Mouse (Mus musculus) liver, postnatal 0 days (tissue): ENCODE data around the gene Dst. TPM values are rescaled to one million over a fixed set of nuclear protein-coding genes. Genes with fewer than 3 reads are reported as not detected.

Experiments
- ATAC-seq: fragments of 200-750 bp; cut with Nextera tagmentation; 2 replicates; pipeline ENCODE4 v1.8.0; 2017; ENCODE audit warnings: mild to moderate bottlenecking, moderate library complexity
- DNase-seq: peaks from one replicate; pipeline ENCODE4 v3.0.0-alpha.2; 2016
- H3K27ac ChIP-seq: fragments of 300-500 bp; sonication (generic); 2 replicates; pipeline ENCODE4 v1.5.1; 2014; ENCODE audit warnings: antibody characterized with exemption, moderate library complexity, mild to moderate bottlenecking, low read depth
- H3K27me3 ChIP-seq: fragments of 300-500 bp; sonication (generic); 2 replicates; pipeline ENCODE4 v1.6.1; 2014; ENCODE audit warnings: low read length, control low read depth, mixed read lengths; ENCODE audit not compliant: insufficient read depth
- H3K36me3 ChIP-seq: fragments of 300-500 bp; sonication (generic); replicated peaks from 2 replicates; pipeline ENCODE4 v1.6.1; 2014; ENCODE audit warnings: mild to moderate bottlenecking, control low read depth, low read length, moderate library complexity, mixed read lengths; ENCODE audit not compliant: insufficient read depth
- H3K4me1 ChIP-seq: fragments of 300-500 bp; sonication (generic); 2 replicates; pipeline ENCODE4 v1.6.1; 2014; ENCODE audit warnings: antibody characterized with exemption, mild to moderate bottlenecking, control low read depth; ENCODE audit not compliant: insufficient read depth
- H3K4me2 ChIP-seq: fragments of 300-500 bp; sonication (generic); 2 replicates; pipeline ENCODE4 v1.6.1; 2014; ENCODE audit warnings: low read depth, mild to moderate bottlenecking, low read length, moderate library complexity, mixed read lengths
- H3K4me3 ChIP-seq: fragments of 300-500 bp; sonication (generic); 2 replicates; pipeline ENCODE4 v1.5.1; 2014; ENCODE audit warnings: low read depth, low read length
- H3K9ac ChIP-seq: fragments of 300-500 bp; sonication (generic); replicated peaks from 2 replicates; pipeline ENCODE4 v1.6.1; 2014; ENCODE audit warnings: mild to moderate bottlenecking, moderate library complexity
- H3K9me3 ChIP-seq: fragments of 300-500 bp; sonication (generic); 2 replicates; pipeline ENCODE4 v1.6.1; 2016; ENCODE audit warnings: mild to moderate bottlenecking, control low read depth, low read length, mixed read lengths
- CTCF ChIP-seq: sonication (generic); IDR thresholded peaks from 2 replicates; pipeline ENCODE4 v1.5.1; 2016; ENCODE audit warnings: antibody characterized with exemption, low read depth
- EP300 ChIP-seq: IDR thresholded peaks from 2 replicates; pipeline ENCODE4 v1.6.1; 2016; ENCODE audit warnings: antibody characterized with exemption, low read depth, mild to moderate bottlenecking
- WGBS: fragments of 180-500 bp; shearing (Covaris S2); extraction: QIAGEN DNeasy Blood & Tissue Kit; methylation state at CpG from one replicate; pipeline ENCODE4 v1.1.7; 2014; ENCODE audit not compliant: insufficient replicate concordance; 5-methylcytosine and 5-hydroxymethylcytosine counted together
- microRNA-seq: library from miRNA; unstranded; fragments of <30 nt; microRNA quantifications from one replicate; pipeline ENCODE4, GENCODE M21; 2016
- polyA plus RNA-seq: library from polyadenylated mRNA; unstranded; fragments of >200 nt; fragmentation: Nextera tagmentation; extraction: Ambion mirVana; gene quantifications from 2 replicates; pipeline ENCODE4 v1.2.1, GENCODE M21; 2015

Dst gene
- polyA plus RNA-seq, 1 experiment from 2014 or later: 6.4 TPM

GRCm38 (mm10) chr1:34312806-34313205 lies 404.8 kb downstream of the Dst start:
- no peak for DNase-seq
- no peak overlapping the region for H3K4me2 ChIP-seq
- H3K27me3 ChIP-seq: no peaks in the 10 kb centered on the region
- H3K4me3 ChIP-seq: no peak overlapping the region
- H3K9me3 ChIP-seq: no peaks in the 10 kb centered on the region
- no peak overlapping the region for H3K9ac ChIP-seq
- no peak for ATAC-seq
- WGBS: 86% methylated on average over 4 of the region's 4 CpGs
- no peaks in the 10 kb centered on the region for H3K4me1 ChIP-seq
- TF ChIP-seq CTCF (no peak), EP300 (no peak)
- H3K36me3 ChIP-seq: 0 out of 2 replicates have a peak, but pooled peaks cover under 1% of the 10 kb centered on the region
- no peak overlapping the region for H3K27ac ChIP-seq

- ATAC-seq (no peak), DNase-seq (no peak)
- Histone ChIP-seq H3K4me2 (no peak overlapping the region), H3K36me3 (no peaks in the 10 kb centered on the region), H3K9me3 (no peaks in the 10 kb centered on the region), H3K4me3 (no peak overlapping the region), H3K4me1 (no peaks in the 10 kb centered on the region), H3K27me3 (no peaks in the 10 kb centered on the region), H3K27ac (no peak overlapping the region), H3K9ac (no peak overlapping the region)
- 61% methylated on average over 5 of the region's 5 CpGs for WGBS
- TF ChIP-seq EP300: no peak
- no peak for TF ChIP-seq CTCF
Observed at GRCm38 (mm10) chr1:34315381-34315780, 407.4 kb downstream of the Dst start.

GRCm38 (mm10) chr1:34324255-34324654 lies 416.2 kb downstream of the Dst start:
- no peak overlapping the region for H3K4me2 ChIP-seq
- no peaks in the 10 kb centered on the region for H3K4me1 ChIP-seq
- TF ChIP-seq CTCF (no peak), EP300 (no peak)
- H3K36me3 ChIP-seq: no peaks in the 10 kb centered on the region
- 66% methylated on average over 7 of the region's 7 CpGs for WGBS
- no peak overlapping the region for H3K9ac ChIP-seq
- ATAC-seq (no peak), DNase-seq (no peak)
- H3K9me3 ChIP-seq: no peaks in the 10 kb centered on the region
- H3K27me3 ChIP-seq: no peaks in the 10 kb centered on the region
- no peak overlapping the region for H3K4me3 ChIP-seq
- H3K27ac ChIP-seq: no peak overlapping the region

- Histone ChIP-seq H3K9me3 (no peaks in the 10 kb centered on the region), H3K36me3 (no peaks in the 10 kb centered on the region), H3K4me1 (no peaks in the 10 kb centered on the region), H3K4me2 (no peak overlapping the region), H3K27me3 (no peaks in the 10 kb centered on the region), H3K27ac (no peak overlapping the region), H3K4me3 (no peak overlapping the region), H3K9ac (no peak overlapping the region)
- TF ChIP-seq EP300: no peak
- no peak for TF ChIP-seq CTCF
- 69% methylated on average over 6 of the region's 6 CpGs for WGBS
- ATAC-seq (no peak), DNase-seq (no peak)
Observed at GRCm38 (mm10) chr1:34328606-34329005, 420.6 kb downstream of the Dst start.

- no peak for ATAC-seq
- no peak overlapping the region for H3K4me3 ChIP-seq
- no peaks in the 10 kb centered on the region for H3K27me3 ChIP-seq
- H3K4me1 ChIP-seq: no peaks in the 10 kb centered on the region
- H3K9ac ChIP-seq: no peak overlapping the region
- no peaks in the 10 kb centered on the region for H3K36me3 ChIP-seq
- no peak overlapping the region for H3K4me2 ChIP-seq
- H3K27ac ChIP-seq: no peak overlapping the region
- no peaks in the 10 kb centered on the region for H3K9me3 ChIP-seq
- no peak for DNase-seq
- TF ChIP-seq EP300 (no peak), CTCF (no peak)
- 71% methylated on average over 3 of the region's 3 CpGs for WGBS
Observed at GRCm38 (mm10) chr1:34331767-34332166, 423.7 kb downstream of the Dst start.

Small RNA genes lying within 50 kb of the gene (microRNA-seq; reads per million reads assigned to microRNA genes)
- gene Mir6896: not detected

Other genes with a start within 250 kb of the Dst start
- 14.1 and 15.7 TPM in 2 replicates for gene Prim2, start 238.4 kb upstream of the Dst start, polyA plus RNA-seq
- gene Rab23, start 188.3 kb upstream of the Dst start, polyA plus RNA-seq: 2.3 and 2.8 TPM in 2 replicates
- 12.8 and 16.0 TPM in 2 replicates for gene Bag2, start 150.4 kb upstream of the Dst start, polyA plus RNA-seq
- gene Zfp451, start 93.6 kb upstream of the Dst start, polyA plus RNA-seq: 3.8 and 4.4 TPM in 2 replicates
- 0.12 and 0.22 TPM in 2 replicates for gene Bend6, start 409 bp upstream of the Dst start, polyA plus RNA-seq